Mouse (Mus musculus) liver, embryonic 12.5 days (tissue): ENCODE data around the gene Ctbs. TPM values are rescaled to one million over a fixed set of nuclear protein-coding genes. Genes with fewer than 3 reads are reported as not detected.

Experiments used
- ATAC-seq: fragments of 200-750 bp; cut with Nextera tagmentation; 2 replicates; pipeline ENCODE4 v1.8.0; 2017; ENCODE audit warnings: moderate number of reproducible peaks, mild to moderate bottlenecking, moderate library complexity
- H3K27ac ChIP-seq: fragments of 300-500 bp; sonication (generic); 2 replicates; pipeline ENCODE4 v1.5.1; 2016; ENCODE audit warnings: mild to moderate bottlenecking
- H3K27me3 ChIP-seq: fragments of 300-500 bp; sonication (generic); replicated peaks from 2 replicates; pipeline ENCODE4 v1.6.1; 2016; ENCODE audit warnings: mild to moderate bottlenecking, moderate library complexity
- H3K36me3 ChIP-seq: fragments of 300-500 bp; sonication (generic); 2 replicates; pipeline ENCODE4 v1.6.1; 2016; ENCODE audit warnings: mild to moderate bottlenecking, moderate library complexity
- H3K4me1 ChIP-seq: fragments of 300-500 bp; sonication (generic); 2 replicates; pipeline ENCODE4 v1.6.1; 2016
- H3K4me2 ChIP-seq: fragments of 300-500 bp; sonication (generic); 2 replicates; pipeline ENCODE4 v1.6.1; 2016; ENCODE audit warnings: mild to moderate bottlenecking, moderate library complexity
- H3K4me3 ChIP-seq: fragments of 300-500 bp; sonication (generic); 2 replicates; pipeline ENCODE4 v1.5.1; 2016; ENCODE audit warnings: mild to moderate bottlenecking, moderate library complexity
- H3K9ac ChIP-seq: fragments of 300-500 bp; sonication (generic); 2 replicates; pipeline ENCODE4 v1.6.1; 2016; ENCODE audit warnings: mild to moderate bottlenecking, moderate library complexity
- H3K9me3 ChIP-seq: fragments of 300-500 bp; sonication (generic); replicated peaks from 2 replicates; pipeline ENCODE4 v1.6.1; 2016; ENCODE audit warnings: mild to moderate bottlenecking, moderate library complexity
- WGBS: fragments of 180-500 bp; shearing (Covaris S2); methylation state at CpG from one replicate; pipeline ENCODE4 v1.1.7; 2016; ENCODE audit not compliant: insufficient replicate concordance; 5-methylcytosine and 5-hydroxymethylcytosine counted together
- polyA plus RNA-seq: library from polyadenylated mRNA; unstranded; fragments of >200 nt; fragmentation: Nextera tagmentation; extraction: Ambion mirVana; gene quantifications from 2 replicates; pipeline ENCODE4 v1.2.1, GENCODE M21; 2016

Gene Ctbs
- polyA plus RNA-seq, 1 experiment from 2014 or later: 5.5 TPM

- Histone ChIP-seq H3K4me1 (peaks cover 40% of the 10 kb centered on the region), H3K4me3 (peak overlapping the region; percentile 92), H3K36me3 (peaks cover 34% of the 10 kb centered on the region), H3K27me3 (no peaks in the 10 kb centered on the region), H3K9ac (peak overlapping the region; percentile 95), H3K27ac (peak overlapping the region; percentile 96), H3K9me3 (no peaks in the 10 kb centered on the region), H3K4me2 (peak overlapping the region; percentile 81)
- 0% methylated on average over 55 of the region's 57 CpGs for WGBS
- peak; percentile 55 for ATAC-seq
These were observed 50.6 kb downstream of the Ctbs start for GRCm38 (mm10) chr3:146500003-146500809.

DNA sequence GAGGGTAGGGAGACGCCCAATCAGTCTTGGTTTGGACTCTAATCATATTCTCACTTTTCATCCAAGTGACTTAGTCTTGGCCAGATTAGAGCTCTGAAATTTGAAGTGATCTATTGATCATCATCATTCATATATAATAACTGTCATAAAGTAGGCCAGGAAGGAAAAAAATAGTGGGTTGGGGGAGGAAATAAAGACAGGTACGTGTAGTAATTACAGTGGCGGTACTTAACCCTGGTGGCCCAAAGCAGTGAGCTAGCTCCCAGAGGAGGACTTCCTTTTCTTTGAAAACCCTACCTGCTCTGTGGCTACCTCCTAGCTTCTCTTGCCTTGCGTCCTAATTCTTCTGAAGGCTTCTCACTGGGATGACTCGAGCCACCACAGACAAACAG, 51.2 kb downstream of the Ctbs start:
- peak overlapping the region; percentile 81 for H3K4me2 ChIP-seq
- H3K9me3 ChIP-seq: no peaks in the 10 kb centered on the region
- no peaks in the 10 kb centered on the region for H3K27me3 ChIP-seq
- no peak for ATAC-seq
- H3K36me3 ChIP-seq: peaks cover 40% of the 10 kb centered on the region
- H3K4me3 ChIP-seq: peak overlapping the region; percentile 92
- peak overlapping the region; percentile 96 for H3K27ac ChIP-seq
- peaks cover 40% of the 10 kb centered on the region for H3K4me1 ChIP-seq
- WGBS: 9% methylated on average over 5 of the region's 5 CpGs
- peak overlapping the region; percentile 95 for H3K9ac ChIP-seq

GRCm38 (mm10) chr3:146501601-146502123, 52.1 kb downstream of the Ctbs start:
- Histone ChIP-seq H3K36me3 (peaks cover 48% of the 10 kb centered on the region), H3K4me1 (peaks cover 40% of the 10 kb centered on the region), H3K4me3 (peak overlapping the region; percentile 92), H3K9ac (peak overlapping the region; percentile 95), H3K9me3 (no peaks in the 10 kb centered on the region), H3K27ac (peak overlapping the region; percentile 96; the same call in 1 of the 2 replicates), H3K27me3 (no peaks in the 10 kb centered on the region), H3K4me2 (peak overlapping the region; percentile 81)
- 58% methylated on average over 5 of the region's 5 CpGs for WGBS
- ATAC-seq: no peak

DNA sequence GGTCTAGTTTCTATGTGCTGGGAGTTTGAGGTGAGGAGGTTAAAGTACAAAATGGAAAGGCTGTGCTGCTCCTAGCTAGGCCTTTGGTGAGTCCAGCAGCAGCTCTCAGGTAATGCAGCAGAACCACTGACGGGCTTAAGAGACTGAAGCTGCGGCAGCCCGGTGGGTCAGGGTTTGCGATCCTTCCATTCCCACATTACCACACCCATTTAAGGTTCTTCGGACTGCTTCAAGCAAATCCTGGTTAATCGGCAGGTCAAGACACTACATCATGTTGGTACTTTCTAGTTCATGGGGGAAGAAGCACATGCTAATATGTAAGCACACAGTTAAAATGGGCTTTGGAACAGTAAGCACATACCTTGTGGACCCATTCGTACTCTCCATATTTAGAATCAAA, 57.1 kb downstream of the Ctbs start:
- 93% methylated on average over 7 of the region's 7 CpGs for WGBS
- Histone ChIP-seq H3K36me3 (peaks cover 89% of the 10 kb centered on the region), H3K9me3 (no peaks in the 10 kb centered on the region)

More for the DNA sequence above, 57.1 kb downstream of the Ctbs start:
- Histone ChIP-seq H3K27ac (no peak overlapping the region), H3K27me3 (no peaks in the 10 kb centered on the region), H3K9ac (no peak overlapping the region), H3K4me2 (no peak overlapping the region), H3K4me3 (no peak overlapping the region), H3K4me1 (peaks cover 21% of the 10 kb centered on the region)
- no peak for ATAC-seq

Other genes starting within 250 kb of the Ctbs start
- 0.05 and 0.06 TPM in 2 replicates for gene Lpar3, start 228.8 kb upstream of the Ctbs start, polyA plus RNA-seq
- gene Ssx2ip, start 45.2 kb upstream of the Ctbs start, polyA plus RNA-seq: 157 TPM in 2 replicates
- gene Spata1, start 50.0 kb downstream of the Ctbs start, polyA plus RNA-seq: 1.3 and 2.5 TPM in 2 replicates
- gene Gng5, start 50.0 kb downstream of the Ctbs start, polyA plus RNA-seq: 678 and 702 TPM in 2 replicates
- 49.2 and 50.4 TPM in 2 replicates for gene Rpf1, start 71.6 kb downstream of the Ctbs start, polyA plus RNA-seq
- gene Uox, start 120.6 kb downstream of the Ctbs start, polyA plus RNA-seq: 0.69 and 0.87 TPM in 2 replicates
- 0.23 and 0.24 TPM in 2 replicates for gene Dnase2b, start 165.8 kb downstream of the Ctbs start, polyA plus RNA-seq
- not detected in 2 replicates for gene 4930503B20Rik, start 201.5 kb downstream of the Ctbs start, polyA plus RNA-seq
- gene Samd13, start 235.8 kb downstream of the Ctbs start, polyA plus RNA-seq: 0.32 and 0.46 TPM in 2 replicates